Mouse (Mus musculus) bone marrow, adult 2 months (tissue): Measurements from ENCODE around the gene Rtel1. TPM values are rescaled to one million over a fixed set of nuclear protein-coding genes. Genes with fewer than 3 reads are reported as not detected.

ENCODE experiments used
- H3K27ac ChIP-seq: fragments of 200-500 bp; 2 replicates; pipeline ENCODE4 v1.5.1; 2012; ENCODE audit warnings: low read depth, mild to moderate bottlenecking, control low read depth, inconsistent platforms, low read length; ENCODE audit not compliant: control insufficient read depth, poor library complexity, insufficient read depth
- H3K4me1 ChIP-seq: fragments of 200-500 bp; 2 replicates; pipeline ENCODE4 v1.6.1; 2011; ENCODE audit warnings: low read length; ENCODE audit not compliant: control insufficient read depth, insufficient read depth
- H3K4me3 ChIP-seq: fragments of 200-500 bp; replicated peaks from 2 replicates; pipeline ENCODE3; 2011; ENCODE audit warnings: mild to moderate bottlenecking, low read depth, low read length, control low read depth; ENCODE audit not compliant: control insufficient read depth
- CTCF ChIP-seq: fragments of 200-500 bp; IDR thresholded peaks from 2 replicates; pipeline ENCODE4 v1.5.1; 2011; ENCODE audit warnings: low read length, control low read depth; ENCODE audit not compliant: control insufficient read depth, insufficient read depth
- POLR2A ChIP-seq: fragments of 200-500 bp; IDR thresholded peaks from 2 replicates; pipeline ENCODE4 v1.6.1; 2011; ENCODE audit warnings: low read depth, mild to moderate bottlenecking, control low read depth, low read length, borderline replicate concordance; ENCODE audit not compliant: control insufficient read depth
- WGBS: fragments of 180-500 bp; shearing (Covaris S2); methylation state at CpG from one replicate; pipeline ENCODE4 v1.1.7; 2018; 5-methylcytosine and 5-hydroxymethylcytosine counted together
- polyA plus RNA-seq: library from polyadenylated mRNA; stranded (reverse); fragments of >200 nt; gene quantifications from 2 replicates; pipeline ENCODE4 v1.2.4, GENCODE M21; 2011; ENCODE audit warnings: low replicate concordance; ENCODE audit not compliant: missing spikeins, insufficient read depth, insufficient read length

The Rtel1 gene
- polyA plus RNA-seq, 1 experiment, result 86.6 TPM

DNA sequence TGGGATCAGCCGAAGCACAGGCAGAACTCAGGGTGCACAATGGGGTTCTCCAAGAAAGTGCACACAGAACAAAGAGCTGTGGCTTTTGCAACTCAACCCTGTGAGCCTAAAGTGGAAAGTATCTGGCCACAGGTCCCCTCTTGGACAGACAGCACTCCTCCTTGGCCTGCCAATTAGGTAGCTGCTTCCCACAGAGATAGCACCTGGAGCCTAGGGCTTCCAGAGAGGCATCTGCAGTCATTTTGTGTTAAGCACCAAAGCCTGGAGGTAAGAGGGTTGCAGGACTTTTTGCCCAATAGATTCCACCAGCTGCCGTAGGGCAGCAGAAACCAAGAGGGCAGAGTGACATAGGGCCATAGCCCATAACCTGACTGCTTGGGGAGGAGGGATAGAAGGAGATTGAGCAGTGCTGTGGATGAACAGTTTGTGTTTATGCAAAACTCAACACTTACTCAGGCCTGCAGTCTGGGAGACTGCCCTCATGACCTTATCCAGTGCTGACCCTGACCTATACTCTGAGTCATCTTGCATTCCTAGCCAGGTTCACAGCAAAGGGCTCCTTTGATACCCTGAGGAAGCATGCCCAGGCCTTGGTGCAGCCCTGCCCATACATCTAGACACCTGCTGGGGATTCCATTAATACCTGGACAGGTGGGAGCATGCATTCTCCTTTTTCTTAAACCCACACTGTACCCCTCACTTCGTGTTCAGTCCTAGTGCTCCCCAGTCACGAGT is 70.8 kb downstream of the Rtel1 start:
- Histone ChIP-seq H3K4me1 (no peaks in the 10 kb centered on the region), H3K27ac (no peak overlapping the region), H3K4me3 (no peak overlapping the region)
- 81% methylated on average over 4 of the region's 4 CpGs for WGBS
- TF ChIP-seq CTCF (no peak), POLR2A (no peak)

DNA sequence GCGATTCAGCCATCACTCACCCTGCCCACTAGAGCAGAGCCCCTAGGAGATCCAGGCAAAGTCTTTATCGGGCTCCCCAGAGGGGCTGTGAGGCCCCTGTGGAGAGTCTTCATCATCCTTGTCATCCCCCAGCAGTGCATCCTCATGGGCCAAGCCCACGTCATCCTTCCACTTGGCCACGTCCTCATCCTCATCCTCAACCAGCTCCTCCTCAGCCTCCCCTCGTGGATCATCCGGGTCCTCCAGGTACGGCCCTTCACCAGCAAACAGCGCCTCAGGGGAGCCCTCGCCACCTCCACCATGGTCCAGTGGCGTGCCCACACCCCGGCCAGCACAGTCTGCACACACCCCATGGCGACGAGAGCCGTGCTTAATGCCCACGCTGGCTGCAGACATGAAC is 71.5 kb downstream of the Rtel1 start:
- Histone ChIP-seq H3K4me1 (no peaks in the 10 kb centered on the region), H3K4me3 (no peak overlapping the region), H3K27ac (no peak overlapping the region)
- WGBS, result 89% methylated on average over 15 of the region's 15 CpGs
- TF ChIP-seq CTCF (no peak), POLR2A (no peak)

DNA sequence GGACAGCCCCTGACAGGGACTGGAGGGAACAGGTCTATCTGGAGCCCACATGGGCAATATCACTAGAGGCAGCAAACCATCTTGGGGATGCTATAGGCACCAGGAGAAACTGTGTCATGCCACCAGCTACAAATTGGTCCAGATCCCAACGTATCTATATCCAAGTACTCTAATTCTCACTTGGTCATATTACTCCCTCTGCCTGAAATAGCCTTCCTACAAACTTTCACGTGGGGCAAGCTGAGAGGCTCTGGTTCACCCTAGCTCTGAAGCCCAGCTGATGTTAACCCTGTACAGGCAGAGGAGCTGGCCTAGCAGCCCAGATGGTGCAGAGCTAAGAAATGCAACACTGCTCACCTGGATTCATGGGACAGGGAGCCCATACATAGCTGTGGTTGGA is 72.0 kb downstream of the Rtel1 start:
- TF ChIP-seq POLR2A (no peak), CTCF (no peak)
- WGBS, result 72% methylated on average over 2 of the region's 2 CpGs
- Histone ChIP-seq H3K4me1 (no peaks in the 10 kb centered on the region), H3K4me3 (no peak overlapping the region), H3K27ac (no peak overlapping the region)

DNA sequence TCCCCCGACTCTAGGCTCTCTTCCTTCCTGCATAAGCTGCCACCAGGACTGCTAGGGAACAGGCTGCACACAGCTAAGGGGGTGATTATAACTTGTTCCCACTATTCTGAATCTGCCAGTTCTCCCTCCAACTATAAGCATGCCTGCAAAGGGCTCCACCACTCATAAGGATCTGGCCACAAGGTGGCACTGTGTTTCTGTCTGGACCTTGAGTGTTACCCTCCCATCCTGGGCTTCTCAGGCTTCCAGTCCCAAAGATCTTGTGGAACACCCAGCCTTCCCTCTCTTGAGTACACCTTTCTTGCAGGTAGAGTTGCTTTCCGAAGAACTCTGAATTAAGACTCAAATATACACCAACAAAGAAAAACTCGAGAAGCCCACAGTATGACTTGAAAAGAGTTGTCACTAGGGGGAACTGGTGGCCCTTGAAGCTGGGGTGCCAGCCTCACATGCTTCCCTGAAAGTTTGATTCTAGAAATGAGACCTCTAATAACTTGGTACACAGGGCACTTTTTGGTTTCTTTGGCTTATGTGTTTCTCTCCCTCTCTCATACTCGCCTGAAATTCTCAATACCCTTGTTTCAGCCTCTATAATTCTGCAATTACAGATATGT is 73.2 kb downstream of the Rtel1 start:
- no peak overlapping the region for H3K27ac ChIP-seq
- H3K4me3 ChIP-seq, result no peak overlapping the region
- 34% methylated on average over 4 of the region's 4 CpGs for WGBS
- TF ChIP-seq CTCF (peak; percentile 93), POLR2A (no peak)
- H3K4me1 ChIP-seq, result no peaks in the 10 kb centered on the region

DNA sequence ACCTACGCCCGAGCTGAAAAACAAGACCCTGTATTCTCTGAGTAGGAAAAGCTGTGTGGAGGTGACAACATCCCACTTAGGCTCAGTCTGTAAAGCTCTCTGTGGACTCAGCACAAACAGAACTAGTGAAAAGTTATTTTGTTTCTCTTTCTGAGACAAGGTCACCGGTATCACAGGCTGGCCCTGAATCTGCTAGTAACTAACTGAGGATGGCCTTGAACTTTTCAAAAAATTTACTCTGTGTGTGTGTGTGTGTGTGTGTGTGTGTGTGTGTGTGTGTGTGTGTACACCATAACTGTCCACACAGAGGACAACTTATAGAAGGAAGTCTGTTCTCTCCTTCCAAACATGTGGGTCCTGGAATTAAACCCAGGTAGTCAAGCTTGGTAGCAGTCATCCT is 74.5 kb downstream of the Rtel1 start:
- WGBS, result 93% methylated on average over 3 of the region's 3 CpGs

DNA sequence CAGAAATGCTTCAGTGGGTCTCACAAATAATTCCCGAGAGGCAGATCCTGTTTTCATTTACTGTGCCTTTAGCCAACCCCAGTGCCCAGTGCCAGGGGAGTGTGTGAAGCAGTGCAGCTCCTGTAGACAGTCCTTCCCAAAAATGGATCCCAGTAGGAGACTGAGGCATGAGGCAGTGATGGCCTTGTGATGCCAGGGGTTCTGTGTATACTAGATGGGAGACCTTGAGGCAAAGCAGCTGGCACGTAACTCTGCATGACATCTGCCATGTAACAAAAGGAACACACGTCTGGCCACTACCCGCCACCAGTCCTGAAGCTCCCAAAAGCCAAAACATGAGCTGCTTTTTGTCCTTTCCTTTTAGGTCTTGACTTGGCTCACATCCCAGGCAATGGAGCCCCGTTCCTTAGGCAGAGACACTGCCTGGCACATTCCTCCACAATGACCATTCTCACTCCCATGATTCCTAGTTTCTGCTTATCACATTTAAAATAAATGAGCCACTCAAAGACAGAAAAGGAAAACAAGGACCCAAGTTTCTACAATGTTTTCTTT is 77.7 kb downstream of the Rtel1 start:
- no peak overlapping the region for H3K27ac ChIP-seq
- 79% methylated on average over 5 of the region's 5 CpGs for WGBS
- H3K4me3 ChIP-seq, result no peak overlapping the region
- no peaks in the 10 kb centered on the region for H3K4me1 ChIP-seq
- no peak for TF ChIP-seq CTCF
- TF ChIP-seq POLR2A, result no peak

More for the DNA sequence above, 74.5 kb downstream of the Rtel1 start:
- H3K4me3 ChIP-seq, result no peak overlapping the region
- TF ChIP-seq CTCF (no peak), POLR2A (no peak)
- no peaks in the 10 kb centered on the region for H3K4me1 ChIP-seq
- no peak overlapping the region for H3K27ac ChIP-seq

DNA sequence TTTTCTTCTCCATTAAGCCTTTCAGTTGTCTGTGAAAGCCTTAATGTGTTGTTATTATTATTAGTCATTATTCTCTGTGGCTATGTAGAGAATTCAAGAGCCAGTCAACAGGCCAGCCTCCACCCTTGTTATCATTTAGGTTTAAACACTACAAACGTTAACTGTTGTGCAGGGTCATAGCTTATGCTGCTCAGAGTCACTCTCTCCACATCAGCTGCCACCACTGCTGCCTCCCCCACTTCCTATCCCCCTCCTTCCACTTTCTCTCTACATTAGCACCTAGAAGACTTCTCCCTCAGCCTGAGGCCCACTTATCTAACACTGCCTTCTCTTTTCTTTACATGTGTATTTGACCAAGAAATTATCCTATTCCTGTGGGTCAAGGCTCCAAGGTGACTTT is 82.0 kb downstream of the Rtel1 start:
- no peak overlapping the region for H3K4me3 ChIP-seq
- no peaks in the 10 kb centered on the region for H3K4me1 ChIP-seq
- WGBS, result 3% methylated on average over 1 of the region's 1 CpGs
- no peak overlapping the region for H3K27ac ChIP-seq
- TF ChIP-seq POLR2A (no peak), CTCF (no peak)

DNA sequence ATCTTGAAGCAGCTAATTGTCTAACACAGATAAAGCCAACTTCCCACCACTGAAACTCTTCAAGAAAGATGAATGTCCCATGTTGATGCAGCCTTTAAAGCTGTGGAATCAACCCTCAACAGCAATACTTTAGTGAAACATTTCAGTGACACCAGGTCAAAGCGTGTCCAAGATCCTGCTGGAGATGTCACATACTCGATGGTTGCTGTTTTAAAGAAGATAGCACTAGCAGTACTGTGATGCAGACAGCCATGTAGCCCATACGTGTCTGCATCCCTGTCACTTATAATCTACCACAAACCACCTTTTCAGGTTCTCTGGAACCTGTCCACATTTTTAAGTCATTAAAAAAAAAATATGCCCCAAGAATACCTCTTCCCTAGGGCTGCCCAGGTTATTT is 84.2 kb downstream of the Rtel1 start:
- H3K4me1 ChIP-seq, result no peaks in the 10 kb centered on the region
- H3K27ac ChIP-seq, result no peak overlapping the region
- H3K4me3 ChIP-seq, result no peak overlapping the region
- TF ChIP-seq CTCF, result no peak
- no peak for TF ChIP-seq POLR2A
- WGBS, result 70% methylated on average over 3 of the region's 3 CpGs

Other genes starting within 250 kb of the Rtel1 start
- gene Kcnq2, start 184.4 kb upstream of the Rtel1 start, polyA plus RNA-seq, result not detected in 2 replicates
- 0.47 and 0.97 TPM in 2 replicates for gene Eef1a2, start 162.7 kb upstream of the Rtel1 start, polyA plus RNA-seq
- gene Ppdpf, start 132.5 kb upstream of the Rtel1 start, polyA plus RNA-seq, result 43.8 and 59.8 TPM in 2 replicates
- gene Ptk6, start 117.0 kb upstream of the Rtel1 start, polyA plus RNA-seq, result not detected in 2 replicates
- gene Srms, start 106.6 kb upstream of the Rtel1 start, polyA plus RNA-seq, result not detected in 2 replicates
- gene Fndc11, start 99.7 kb upstream of the Rtel1 start, polyA plus RNA-seq, result not detected in 2 replicates
- gene Helz2, start 77.7 kb upstream of the Rtel1 start, polyA plus RNA-seq, result 11.2 and 29.3 TPM in 2 replicates
- gene Gmeb2, start 31.7 kb upstream of the Rtel1 start, polyA plus RNA-seq, result 18.5 and 28.7 TPM in 2 replicates
- gene Stmn3, start 5.2 kb upstream of the Rtel1 start, polyA plus RNA-seq, result 2.7 TPM in 1 of 2 replicates, not detected in the other
- gene Zgpat, start 45.2 kb downstream of the Rtel1 start, polyA plus RNA-seq, result 10.8 and 30.8 TPM in 2 replicates
- gene Arfrp1, start 45.7 kb downstream of the Rtel1 start, polyA plus RNA-seq, result 25.1 and 48.4 TPM in 2 replicates
- gene Lime1, start 60.3 kb downstream of the Rtel1 start, polyA plus RNA-seq, result 37.9 and 47.7 TPM in 2 replicates
- 5.2 and 9.7 TPM in 2 replicates for gene Zbtb46, start 139.7 kb downstream of the Rtel1 start, polyA plus RNA-seq
- gene Abhd16b, start 173.5 kb downstream of the Rtel1 start, polyA plus RNA-seq, result not detected in 2 replicates
- gene Tpd52l2, start 177.4 kb downstream of the Rtel1 start, polyA plus RNA-seq, result 27.0 and 32.9 TPM in 2 replicates
- 24.4 and 43.8 TPM in 2 replicates for gene Dnajc5, start 200.7 kb downstream of the Rtel1 start, polyA plus RNA-seq